Mouse (Mus musculus) lung, postnatal 0 days (tissue): Measurements from ENCODE around the gene Sash1. TPM values are rescaled to one million over a fixed set of nuclear protein-coding genes. Genes with fewer than 3 reads are reported as not detected.
A peak's percentile ranks its signal among the peaks of the same experiment; 100 is the strongest.

Experiments used
- ATAC-seq: fragments of 200-750 bp; cut with Nextera tagmentation; 2 replicates; pipeline ENCODE4 v1.8.0; 2017; ENCODE audit warnings: moderate library complexity
- DNase-seq: peaks from one replicate; pipeline ENCODE4 v3.0.0-alpha.2; 2016; ENCODE audit warnings: low spot score
- H3K27ac ChIP-seq: fragments of 300-500 bp; sonication (generic); 2 replicates; pipeline ENCODE4 v1.5.1; 2014; ENCODE audit warnings: antibody characterized with exemption, mild to moderate bottlenecking, low read length, mixed read lengths
- H3K27me3 ChIP-seq: fragments of 300-500 bp; sonication (generic); replicated peaks from 2 replicates; pipeline ENCODE4 v1.6.1; 2014; ENCODE audit warnings: low read length, mixed read lengths; ENCODE audit not compliant: insufficient read depth
- H3K36me3 ChIP-seq: fragments of 300-500 bp; sonication (generic); 2 replicates; pipeline ENCODE4 v1.6.1; 2014; ENCODE audit warnings: low read length, mixed read lengths; ENCODE audit not compliant: insufficient read depth
- H3K4me1 ChIP-seq: fragments of 300-500 bp; sonication (generic); 2 replicates; pipeline ENCODE4 v1.6.1; 2014; ENCODE audit warnings: antibody characterized with exemption, low read depth, low read length, mixed read lengths; ENCODE audit not compliant: insufficient read depth
- H3K4me2 ChIP-seq: fragments of 300-500 bp; sonication (generic); replicated peaks from 2 replicates; pipeline ENCODE4 v1.6.1; 2014; ENCODE audit warnings: low read depth, mild to moderate bottlenecking, low read length, moderate library complexity, mixed read lengths
- H3K4me3 ChIP-seq: fragments of 300-500 bp; sonication (generic); 2 replicates; pipeline ENCODE4 v1.5.1; 2014; ENCODE audit warnings: low read depth, low read length
- H3K9ac ChIP-seq: fragments of 300-500 bp; sonication (generic); replicated peaks from 2 replicates; pipeline ENCODE4 v1.6.1; 2014; ENCODE audit warnings: low read depth, mild to moderate bottlenecking
- H3K9me3 ChIP-seq: fragments of 300-500 bp; sonication (generic); 2 replicates; pipeline ENCODE4 v1.6.1; 2016; ENCODE audit warnings: low read length, mixed read lengths
- CTCF ChIP-seq: IDR thresholded peaks from 2 replicates; pipeline ENCODE4 v1.5.1; 2016; ENCODE audit warnings: antibody characterized with exemption, mild to moderate bottlenecking
- EP300 ChIP-seq: IDR thresholded peaks from 2 replicates; pipeline ENCODE4 v1.6.1; 2016; ENCODE audit warnings: antibody characterized with exemption, mild to moderate bottlenecking, control low read depth
- WGBS: fragments of 180-500 bp; shearing (Covaris S2); extraction: QIAGEN DNeasy Blood & Tissue Kit; methylation state at CpG from one replicate; pipeline ENCODE4 v1.1.7; 2014; 5-methylcytosine and 5-hydroxymethylcytosine counted together
- polyA plus RNA-seq: library from polyadenylated mRNA; unstranded; fragments of >200 nt; fragmentation: Nextera tagmentation; extraction: Ambion mirVana; gene quantifications from 2 replicates; pipeline ENCODE4 v1.2.1, GENCODE M21; 2015

The Sash1 gene
- polyA plus RNA-seq, 1 experiment from 2014 or later: 10.1 TPM

DNA sequence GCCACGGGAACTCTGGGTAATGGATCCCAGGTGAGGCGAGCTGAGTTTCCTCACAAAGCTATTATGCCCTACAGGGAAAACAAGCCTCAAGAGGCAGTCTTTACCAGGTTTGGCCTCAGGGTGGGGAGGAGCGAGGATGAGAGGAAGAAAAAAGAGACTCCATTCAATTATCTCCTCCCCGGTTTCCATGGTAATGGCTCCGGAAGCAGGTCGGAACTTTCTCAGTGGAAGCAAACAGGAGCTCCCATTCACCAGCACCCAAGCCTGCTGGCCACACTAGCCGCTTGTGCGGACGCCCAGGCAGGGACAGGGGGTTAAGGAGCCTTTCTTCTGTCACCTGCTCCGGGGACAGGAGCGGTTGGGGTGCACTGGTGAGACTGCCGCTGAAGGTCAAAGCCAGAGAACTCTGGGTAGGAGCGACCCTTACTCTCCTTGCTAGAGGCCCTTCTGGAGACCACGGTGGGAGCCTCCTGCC, 84.7 kb downstream of the Sash1 start:
- DNase-seq (no peak), ATAC-seq (no peak)
- no peak overlapping the region for H3K4me3 ChIP-seq
- no peaks in the 10 kb centered on the region for H3K27me3 ChIP-seq
- no peak overlapping the region for H3K9ac ChIP-seq
- no peaks in the 10 kb centered on the region for H3K9me3 ChIP-seq
- TF ChIP-seq EP300 (no peak), CTCF (no peak)
- WGBS: 56% methylated on average over 14 of the region's 14 CpGs
- 0 out of 2 replicates have a peak, but pooled peaks cover 6% of the 10 kb centered on the region for H3K36me3 ChIP-seq
- H3K27ac ChIP-seq: no peak overlapping the region
- no peak overlapping the region for H3K4me2 ChIP-seq
- H3K4me1 ChIP-seq: peaks cover 12% of the 10 kb centered on the region; the same call in 1 of the 2 replicates

GRCm38 (mm10) chr10:8797826-8798225, 88.0 kb downstream of the Sash1 start:
- no peaks in the 10 kb centered on the region for H3K27me3 ChIP-seq
- no peak overlapping the region for H3K27ac ChIP-seq
- no peak overlapping the region for H3K4me2 ChIP-seq
- TF ChIP-seq CTCF (no peak), EP300 (no peak)
- H3K4me1 ChIP-seq: no peaks in the 10 kb centered on the region
- H3K9me3 ChIP-seq: no peaks in the 10 kb centered on the region
- no peak for ATAC-seq
- H3K4me3 ChIP-seq: no peak overlapping the region
- H3K36me3 ChIP-seq: 0 out of 2 replicates have a peak, but pooled peaks cover 5% of the 10 kb centered on the region
- no peak for DNase-seq
- 47% methylated on average over 6 of the region's 6 CpGs for WGBS
- H3K9ac ChIP-seq: no peak overlapping the region

DNA sequence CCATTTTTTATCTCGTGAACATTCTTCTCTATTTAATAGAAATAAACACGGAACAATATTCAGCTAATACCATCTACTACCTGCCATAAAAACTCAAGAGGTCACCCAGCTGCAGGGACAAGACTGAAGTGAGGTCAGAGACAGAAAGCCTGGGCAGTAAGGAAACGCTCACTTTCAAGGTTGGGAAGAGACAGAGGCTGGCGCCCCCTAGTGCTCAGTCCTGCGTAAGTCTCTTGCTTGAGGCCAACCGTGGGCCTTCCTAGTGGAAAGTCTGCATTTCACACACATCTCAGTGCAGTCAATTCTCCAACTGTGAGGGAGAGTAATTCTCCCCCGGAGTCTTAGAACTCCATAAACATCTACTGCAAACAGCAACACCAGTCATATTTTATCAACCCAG, 90.5 kb downstream of the Sash1 start:
- peak; percentile 80 for DNase-seq
- TF ChIP-seq EP300: no peak
- peak; percentile 87 for TF ChIP-seq CTCF
- no peak overlapping the region for H3K4me3 ChIP-seq
- no peaks in the 10 kb centered on the region for H3K4me1 ChIP-seq
- H3K9ac ChIP-seq: no peak overlapping the region
- peak; percentile 64 for ATAC-seq
- H3K9me3 ChIP-seq: no peaks in the 10 kb centered on the region
- H3K27ac ChIP-seq: no peak overlapping the region
- no peaks in the 10 kb centered on the region for H3K36me3 ChIP-seq
- WGBS: 31% methylated on average over 7 of the region's 7 CpGs
- H3K4me2 ChIP-seq: no peak overlapping the region
- H3K27me3 ChIP-seq: no peaks in the 10 kb centered on the region

DNA sequence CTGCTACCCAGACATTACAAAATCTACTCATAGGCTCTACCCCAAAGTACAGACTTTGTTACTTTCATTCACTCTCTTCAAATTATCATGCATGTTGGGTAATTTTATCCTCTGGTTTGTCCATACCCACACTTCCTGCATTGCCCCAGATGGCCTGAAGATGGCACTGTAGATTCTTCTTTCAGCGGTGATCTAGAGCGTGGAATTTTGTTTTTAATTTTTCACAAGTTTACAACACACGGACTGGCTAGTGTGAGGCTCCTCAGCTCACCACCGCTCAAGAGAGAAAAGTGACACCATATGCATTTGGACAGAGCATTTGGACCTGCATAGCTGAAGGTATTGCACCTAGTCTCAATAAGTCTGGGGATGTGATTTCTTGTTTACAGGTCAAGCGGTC, 93.5 kb downstream of the Sash1 start:
- Histone ChIP-seq H3K4me1 (no peaks in the 10 kb centered on the region), H3K4me3 (no peak overlapping the region), H3K36me3 (0 out of 2 replicates have a peak, but pooled peaks cover 4% of the 10 kb centered on the region), H3K9me3 (no peaks in the 10 kb centered on the region), H3K4me2 (no peak overlapping the region), H3K27ac (no peak overlapping the region), H3K9ac (no peak overlapping the region), H3K27me3 (no peaks in the 10 kb centered on the region)
- 40% methylated on average over 5 of the region's 5 CpGs for WGBS
- DNase-seq (peak; percentile 74), ATAC-seq (peak; percentile 69)
- TF ChIP-seq CTCF: peak; percentile 88
- TF ChIP-seq EP300: no peak

DNA sequence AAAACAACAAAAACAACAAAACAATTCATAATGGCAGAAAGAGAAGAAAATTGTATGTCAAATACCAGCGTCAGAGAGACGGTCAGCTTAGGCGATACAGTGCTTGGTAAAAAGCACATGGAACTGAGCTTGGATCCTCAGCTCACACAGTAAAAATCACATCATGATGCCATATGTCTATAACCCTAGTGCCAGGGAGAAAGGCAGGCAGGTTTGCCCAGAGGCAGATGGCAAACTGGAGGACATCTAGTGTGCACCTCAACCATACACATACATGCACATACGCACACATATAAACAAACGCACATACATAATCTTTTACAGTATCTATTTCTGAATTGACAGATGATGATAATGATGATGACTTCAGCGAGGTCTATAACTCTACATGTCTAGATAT, 96.8 kb downstream of the Sash1 start:
- Histone ChIP-seq H3K36me3 (0 out of 2 replicates have a peak, but pooled peaks cover 4% of the 10 kb centered on the region), H3K27ac (no peak overlapping the region), H3K27me3 (no peaks in the 10 kb centered on the region), H3K4me2 (no peak overlapping the region), H3K9ac (no peak overlapping the region), H3K4me3 (no peak overlapping the region), H3K9me3 (no peaks in the 10 kb centered on the region), H3K4me1 (peaks cover 7% of the 10 kb centered on the region; the same call in 1 of the 2 replicates)
- ATAC-seq: no peak
- no peak for DNase-seq
- WGBS: 95% methylated on average over 6 of the region's 6 CpGs
- TF ChIP-seq CTCF: no peak
- no peak for TF ChIP-seq EP300

- Histone ChIP-seq H3K27ac (no peak overlapping the region), H3K9me3 (no peaks in the 10 kb centered on the region), H3K36me3 (0 out of 2 replicates have a peak, but pooled peaks cover 4% of the 10 kb centered on the region), H3K4me1 (peaks cover 7% of the 10 kb centered on the region; the same call in 1 of the 2 replicates), H3K4me3 (no peak overlapping the region), H3K9ac (no peak overlapping the region), H3K4me2 (no peak overlapping the region), H3K27me3 (no peaks in the 10 kb centered on the region)
- TF ChIP-seq EP300: no peak
- no peak for TF ChIP-seq CTCF
- no peak for ATAC-seq
- WGBS: 64% methylated on average over 2 of the region's 2 CpGs
- no peak for DNase-seq
These were observed 98.6 kb downstream of the Sash1 start for GRCm38 (mm10) chr10:8787221-8787620.
